Mouse (Mus musculus) kidney, adult 2 months (tissue): ENCODE measurements around the gene Zdhhc1.

ENCODE experiments used
- CTCF ChIP-seq: fragments of 200-500 bp; conservative IDR thresholded peaks from 2 replicates; pipeline ENCODE4 v1.5.1; 2011; ENCODE audit warnings: low read depth, mild to moderate bottlenecking, control low read depth, low read length, moderate library complexity, mixed read lengths; ENCODE audit not compliant: insufficient read depth, insufficient read length
- POLR2A ChIP-seq: fragments of 200-500 bp; IDR thresholded peaks from one replicate; pipeline ENCODE4 v1.6.1; 2011; ENCODE audit warnings: low read depth, low read length, control low read depth

DNA sequence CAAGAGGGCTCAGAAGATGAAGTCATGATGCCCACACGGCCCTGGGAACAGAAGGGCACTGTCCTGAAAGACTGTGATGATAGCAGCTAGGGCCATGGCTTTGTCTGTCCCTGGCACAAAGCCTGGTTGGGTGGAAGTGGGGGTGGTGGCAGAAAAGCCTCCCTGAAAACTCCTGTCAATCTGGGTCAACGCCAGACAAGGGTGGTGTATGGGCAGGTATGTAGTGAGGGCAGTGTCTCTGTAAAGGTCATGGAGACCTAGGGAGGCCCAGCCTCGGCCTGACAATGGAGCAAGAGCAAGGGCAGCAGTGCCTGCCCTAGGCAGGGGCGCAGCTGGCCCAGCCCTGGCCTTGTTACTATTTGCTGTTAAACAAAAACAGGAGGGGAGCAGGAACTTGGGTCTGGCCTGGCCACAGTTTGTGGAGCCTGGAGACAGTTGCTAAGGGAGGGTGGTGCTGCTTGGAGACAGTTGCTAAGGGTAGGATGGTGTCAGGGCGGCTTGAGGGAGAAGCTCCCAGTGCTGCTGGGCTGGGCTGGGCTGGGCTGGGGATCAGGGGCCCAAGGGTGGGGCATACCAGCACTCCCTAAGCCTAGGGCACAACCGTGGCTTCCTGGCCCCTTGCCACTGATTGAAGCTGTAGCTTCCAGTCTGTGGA, 27.5 kb downstream of the Zdhhc1 start:
- TF ChIP-seq CTCF (no peak), POLR2A (no peak)
